Comparison of ENCODE assay signal across 9 mouse cellular contexts in genomic region chr9:107581584-107581983, GRCm38 (mm10). TPM values are rescaled to one million over a fixed set of nuclear protein-coding genes. Genes with fewer than 3 reads are reported as not detected.
DNase-seq lines count a peak whose midpoint lies in the region; ATAC-seq and TF ChIP-seq lines count a peak whose summit lies in the region.
"Had no signal": no experiment of that assay in that cellular context is flagged by ENCODE, and none has a peak within 500 bp of the region (broad histone marks: within the 10 kb centered on the region; RNA-seq: fewer than 3 reads in every experiment).

No protein-coding gene starts in this region.

- TF ChIP-seq CTCF in kidney, postnatal 0 days (IDR thresholded peaks at IDR 0.05; ENCODE audit: low read depth) = no peak
- TF ChIP-seq CTCF in hindbrain, postnatal 0 days (IDR thresholded peaks at IDR 0.05; ENCODE audit: low read depth) = no peak

- WGBS in kidney, postnatal 0 days = 77% methylated on average over 4 of the region's 4 CpGs
- 69% methylated on average over 4 of the region's 4 CpGs for WGBS in embryonic facial prominence, embryonic 11.5 days
- WGBS in hindbrain, postnatal 0 days = 85% methylated on average over 4 of the region's 4 CpGs
- WGBS in midbrain, embryonic 16.5 days = 76% methylated on average over 4 of the region's 4 CpGs

- no peak for ATAC-seq in kidney, postnatal 0 days (replicated peaks; ENCODE audit: low FRiP score, low read depth)
- ATAC-seq in embryonic facial prominence, embryonic 11.5 days (replicated peaks; ENCODE audit: insufficient number of reproducible peaks, low FRiP score, low TSS enrichment, low read depth) = no peak
- ATAC-seq in hindbrain, postnatal 0 days = no peak
- no peak for ATAC-seq in midbrain, embryonic 16.5 days
- ATAC-seq: Patski had no signal

- peak overlapping the region; percentile 90 for H3K4me2 ChIP-seq in kidney, postnatal 0 days (ENCODE audit: low read length)
- peak overlapping the region; percentile 88 for H3K4me2 ChIP-seq in embryonic facial prominence, embryonic 11.5 days (ENCODE audit: low read depth, low read length)
- peak overlapping the region; percentile 99 for H3K4me2 ChIP-seq in hindbrain, postnatal 0 days (ENCODE audit: low read depth, low read length)
- peak overlapping the region; percentile 97 for H3K4me2 ChIP-seq in midbrain, embryonic 16.5 days (ENCODE audit: low read length)

- H3K9ac ChIP-seq in kidney, postnatal 0 days (ENCODE audit: low read depth, low read length) = peak overlapping the region; percentile 86
- H3K9ac ChIP-seq in embryonic facial prominence, embryonic 11.5 days (replicated peaks; ENCODE audit: low read length) = peak overlapping the region; percentile 75; the same call in 1 of the 2 replicates
- H3K9ac ChIP-seq in hindbrain, postnatal 0 days (replicated peaks; ENCODE audit: low read length) = peak overlapping the region; percentile 66
- peak overlapping the region; percentile 75 for H3K9ac ChIP-seq in midbrain, embryonic 16.5 days (ENCODE audit: low read depth, low read length)

- peak overlapping the region; percentile 96; the same call in 1 of the 2 replicates for H3K27ac ChIP-seq in kidney, postnatal 0 days
- H3K27ac ChIP-seq in embryonic facial prominence, embryonic 11.5 days (replicated peaks; ENCODE audit: low read depth, low read length) = 0 out of 2 replicates have a peak overlapping the region, but pooled peaks have one; percentile 81
- peak overlapping the region; percentile 88; the same call in 1 of the 2 replicates for H3K27ac ChIP-seq in hindbrain, postnatal 0 days
- H3K27ac ChIP-seq in midbrain, embryonic 16.5 days (ENCODE audit: low read length) = no peak overlapping the region

- peak overlapping the region; percentile 63 for H3K4me3 ChIP-seq in kidney, postnatal 0 days (replicated peaks; ENCODE audit: low read depth, low read length)
- peak overlapping the region; percentile 57 for H3K4me3 ChIP-seq in embryonic facial prominence, embryonic 11.5 days (ENCODE audit: low read depth, low read length)
- H3K4me3 ChIP-seq in hindbrain, postnatal 0 days (ENCODE audit: low read length) = peak overlapping the region; percentile 56
- H3K4me3 ChIP-seq in midbrain, embryonic 16.5 days (ENCODE audit: low read depth, low read length) = peak overlapping the region; percentile 47

- H3K9me3 ChIP-seq in kidney, postnatal 0 days (replicated peaks; ENCODE audit: low read length) = no peaks in the 10 kb centered on the region
- H3K9me3 ChIP-seq in embryonic facial prominence, embryonic 11.5 days (replicated peaks; ENCODE audit: control insufficient read depth, low read length) = no peaks in the 10 kb centered on the region
- no peaks in the 10 kb centered on the region for H3K9me3 ChIP-seq in hindbrain, postnatal 0 days (ENCODE audit: low read length)
- no peaks in the 10 kb centered on the region for H3K9me3 ChIP-seq in midbrain, embryonic 16.5 days (replicated peaks; ENCODE audit: control insufficient read depth, low read length, poor library complexity, severe bottlenecking)

- peaks cover 8% of the 10 kb centered on the region; the same call in 1 of the 2 replicates for H3K36me3 ChIP-seq in kidney, postnatal 0 days (ENCODE audit: insufficient read depth, low read length)
- no peaks in the 10 kb centered on the region for H3K36me3 ChIP-seq in embryonic facial prominence, embryonic 11.5 days (replicated peaks; ENCODE audit: control insufficient read depth, insufficient read depth, low read depth, low read length)
- peaks cover 8% of the 10 kb centered on the region; the same call in 1 of the 2 replicates for H3K36me3 ChIP-seq in hindbrain, postnatal 0 days (ENCODE audit: insufficient read depth, low read length)
- H3K36me3 ChIP-seq in midbrain, embryonic 16.5 days (ENCODE audit: control insufficient read depth, insufficient read depth, low read length) = 0 out of 2 replicates have a peak, but pooled peaks cover 4% of the 10 kb centered on the region

- peaks cover 17% of the 10 kb centered on the region for H3K4me1 ChIP-seq in kidney, postnatal 0 days (replicated peaks; ENCODE audit: insufficient read depth, low read length)
- no peaks in the 10 kb centered on the region; the same call in 1 of the 2 replicates for H3K4me1 ChIP-seq in embryonic facial prominence, embryonic 11.5 days (ENCODE audit: control insufficient read depth, insufficient read depth, low read length)
- H3K4me1 ChIP-seq in hindbrain, postnatal 0 days (ENCODE audit: insufficient read depth, low read length) = peaks cover 9% of the 10 kb centered on the region; the same call in 1 of the 2 replicates
- peaks cover 18% of the 10 kb centered on the region for H3K4me1 ChIP-seq in midbrain, embryonic 16.5 days (ENCODE audit: control insufficient read depth, insufficient read depth, low read length)

- no peak for DNase-seq in kidney, postnatal 0 days (ENCODE audit: low spot score)
- DNase-seq in kidney, postnatal 14 days = no peak
- no peak for DNase-seq in embryonic facial prominence, embryonic 11.5 days (ENCODE audit: low spot score)
- DNase-seq in hindbrain, postnatal 0 days (ENCODE audit: low spot score) = no peak
- no peak for DNase-seq in layer of hippocampus, adult 18-20 months (ENCODE audit: low spot score in 2 of 2)
- no peak for DNase-seq in cerebellum, adult 8-10 months
- DNase-seq in right cerebral cortex, adult 2 months (ENCODE audit: low spot score in 2 of 2) = no peak

- H3K27me3 ChIP-seq in kidney, postnatal 0 days (ENCODE audit: insufficient read depth, low read length) = no peaks in the 10 kb centered on the region
- no peaks in the 10 kb centered on the region for H3K27me3 ChIP-seq in embryonic facial prominence, embryonic 11.5 days (ENCODE audit: control insufficient read depth, insufficient read depth, low read length)
- H3K27me3 ChIP-seq in hindbrain, postnatal 0 days (ENCODE audit: insufficient read depth, low read length) = no peaks in the 10 kb centered on the region
- H3K27me3 ChIP-seq in midbrain, embryonic 16.5 days (ENCODE audit: control insufficient read depth, insufficient read depth, low read depth, low read length) = no peaks in the 10 kb centered on the region
- H3K27me3 ChIP-seq: Patski had no signal

RNA-seq across cellular contexts. Expression of gene Hyal3, which starts 1.0 kb away (rescaled TPM):
- polyA plus RNA-seq in kidney, postnatal 0 days (2015; fragmentation: Nextera tagmentation; extraction: Ambion mirVana) = 1.3 and 2.0 TPM in 2 replicates
- polyA plus RNA-seq in embryonic facial prominence, embryonic 11.5 days (2014; fragmentation: Nextera tagmentation; extraction: Ambion mirVana) = 0.66 TPM in 2 replicates
- 3.3 and 4.9 TPM in 2 replicates for total RNA-seq in hindbrain, postnatal 0 days (2014; rRNA removed)
- 1.7 and 1.9 TPM in 2 replicates for polyA plus RNA-seq in hindbrain, postnatal 0 days (2015; fragmentation: Nextera tagmentation; extraction: Ambion mirVana)
- polyA plus RNA-seq in midbrain, embryonic 16.5 days (2015; fragmentation: Nextera tagmentation; extraction: Ambion mirVana) = 2.0 and 2.4 TPM in 2 replicates
- total RNA-seq in layer of hippocampus, adult 18-20 months (2021) = 1 to 10 TPM; 1.1 to 1.4 TPM

RNA-seq across cellular contexts. Expression of gene Naa80, which starts 2.9 kb away (rescaled TPM):
- 20.3 and 22.3 TPM in 2 replicates for polyA plus RNA-seq in kidney, postnatal 0 days (2015; fragmentation: Nextera tagmentation; extraction: Ambion mirVana)
- 11.8 and 14.2 TPM in 2 replicates for polyA plus RNA-seq in embryonic facial prominence, embryonic 11.5 days (2014; fragmentation: Nextera tagmentation; extraction: Ambion mirVana)
- 29.9 and 32.8 TPM in 2 replicates for total RNA-seq in hindbrain, postnatal 0 days (2014; rRNA removed)
- 17.8 and 19.4 TPM in 2 replicates for polyA plus RNA-seq in hindbrain, postnatal 0 days (2015; fragmentation: Nextera tagmentation; extraction: Ambion mirVana)
- polyA plus RNA-seq in midbrain, embryonic 16.5 days (2015; fragmentation: Nextera tagmentation; extraction: Ambion mirVana) = 14.9 and 18.6 TPM in 2 replicates
- total RNA-seq in layer of hippocampus, adult 18-20 months (2021) = 10 to 100 TPM; 10.7 to 13.5 TPM

RNA-seq across cellular contexts. Expression of gene Hyal1, which starts 4.9 kb away (rescaled TPM):
- 5.0 and 6.0 TPM in 2 replicates for polyA plus RNA-seq in kidney, postnatal 0 days (2015; fragmentation: Nextera tagmentation; extraction: Ambion mirVana)
- 5.3 and 7.3 TPM in 2 replicates for polyA plus RNA-seq in embryonic facial prominence, embryonic 11.5 days (2014; fragmentation: Nextera tagmentation; extraction: Ambion mirVana)
- total RNA-seq in hindbrain, postnatal 0 days (2014; rRNA removed) = 3.4 and 7.7 TPM in 2 replicates
- 3.3 and 4.9 TPM in 2 replicates for polyA plus RNA-seq in hindbrain, postnatal 0 days (2015; fragmentation: Nextera tagmentation; extraction: Ambion mirVana)
- 7.2 TPM in 2 replicates for polyA plus RNA-seq in midbrain, embryonic 16.5 days (2015; fragmentation: Nextera tagmentation; extraction: Ambion mirVana)
- total RNA-seq in layer of hippocampus, adult 18-20 months (2021) = 1 to 10 TPM; 5.1 to 7.3 TPM

RNA-seq across cellular contexts. Expression of gene Ifrd2, which starts 5.9 kb away (rescaled TPM):
- 28.9 and 29.9 TPM in 2 replicates for polyA plus RNA-seq in kidney, postnatal 0 days (2015; fragmentation: Nextera tagmentation; extraction: Ambion mirVana)
- polyA plus RNA-seq in embryonic facial prominence, embryonic 11.5 days (2014; fragmentation: Nextera tagmentation; extraction: Ambion mirVana) = 42.3 and 42.9 TPM in 2 replicates
- total RNA-seq in hindbrain, postnatal 0 days (2014; rRNA removed) = 7.6 and 10.9 TPM in 2 replicates
- polyA plus RNA-seq in hindbrain, postnatal 0 days (2015; fragmentation: Nextera tagmentation; extraction: Ambion mirVana) = 9.0 and 9.3 TPM in 2 replicates
- 14.6 and 15.4 TPM in 2 replicates for polyA plus RNA-seq in midbrain, embryonic 16.5 days (2015; fragmentation: Nextera tagmentation; extraction: Ambion mirVana)
- 10 to 100 TPM; 12.5 to 13.2 TPM for total RNA-seq in layer of hippocampus, adult 18-20 months (2021)

RNA-seq across cellular contexts. Expression of gene Hyal2, which starts 13.8 kb away (rescaled TPM):
- polyA plus RNA-seq in kidney, postnatal 0 days (2015; fragmentation: Nextera tagmentation; extraction: Ambion mirVana) = 87.7 and 88.8 TPM in 2 replicates
- polyA plus RNA-seq in embryonic facial prominence, embryonic 11.5 days (2014; fragmentation: Nextera tagmentation; extraction: Ambion mirVana) = 138 and 150 TPM in 2 replicates
- total RNA-seq in hindbrain, postnatal 0 days (2014; rRNA removed) = 59.8 and 75.3 TPM in 2 replicates
- 39.8 and 40.6 TPM in 2 replicates for polyA plus RNA-seq in hindbrain, postnatal 0 days (2015; fragmentation: Nextera tagmentation; extraction: Ambion mirVana)
- 69.6 and 74.9 TPM in 2 replicates for polyA plus RNA-seq in midbrain, embryonic 16.5 days (2015; fragmentation: Nextera tagmentation; extraction: Ambion mirVana)
- 10 to 100 TPM; 15.8 to 16.6 TPM for total RNA-seq in layer of hippocampus, adult 18-20 months (2021)
